Mouse (Mus musculus): Measurements from ENCODE around the gene Gm20388. TPM values are rescaled to one million over a fixed set of nuclear protein-coding genes. Genes with fewer than 3 reads are reported as not detected.

Gm20388 gene
- total RNA-seq, 2 experiments from 2014 or later: 4.0 TPM; not detected in 1

DNA sequence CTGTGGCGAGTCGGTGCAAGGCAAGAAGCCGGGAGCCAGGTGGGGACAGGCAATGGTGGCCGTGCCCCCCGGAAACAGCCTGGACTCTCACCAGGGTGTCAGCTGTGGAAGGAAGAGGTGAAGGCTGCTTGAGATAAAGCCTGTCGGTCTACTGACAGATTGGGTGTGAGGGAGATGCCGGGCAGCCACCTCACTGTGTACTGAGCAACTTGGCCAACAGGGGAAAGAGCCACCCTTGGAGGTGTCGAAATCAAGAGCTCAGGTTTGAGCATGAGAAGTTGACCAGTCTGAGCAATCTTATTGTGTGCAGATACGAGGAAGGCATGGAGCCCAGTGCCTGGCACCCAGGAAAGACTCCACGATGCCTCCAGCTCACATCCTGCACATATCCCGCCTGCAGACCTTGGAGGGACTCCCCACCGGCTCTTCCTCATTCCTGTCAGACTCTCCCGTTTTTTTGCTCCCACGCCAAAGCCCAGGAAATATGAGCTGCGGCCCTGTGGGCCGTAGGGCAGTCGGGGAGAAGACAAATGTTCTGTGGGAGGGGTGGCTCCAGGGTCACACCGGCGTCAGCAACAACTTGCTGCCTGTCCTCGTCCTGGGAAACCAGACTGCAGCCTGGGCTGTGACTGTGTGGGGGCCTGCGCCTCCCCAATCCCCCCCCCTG, 1347.6 kb downstream of the Gm20388 start:
- no peak for DNase-seq

- peak; percentile 78 to 90 for DNase-seq
These were observed 1352.2 kb downstream of the Gm20388 start for GRCm38 (mm10) chr8:121262728-121263389.

GRCm38 (mm10) chr8:121263390-121263775, 1352.7 kb downstream of the Gm20388 start:
- peak in 1 of 2 experiments; percentile 16 for DNase-seq

DNA sequence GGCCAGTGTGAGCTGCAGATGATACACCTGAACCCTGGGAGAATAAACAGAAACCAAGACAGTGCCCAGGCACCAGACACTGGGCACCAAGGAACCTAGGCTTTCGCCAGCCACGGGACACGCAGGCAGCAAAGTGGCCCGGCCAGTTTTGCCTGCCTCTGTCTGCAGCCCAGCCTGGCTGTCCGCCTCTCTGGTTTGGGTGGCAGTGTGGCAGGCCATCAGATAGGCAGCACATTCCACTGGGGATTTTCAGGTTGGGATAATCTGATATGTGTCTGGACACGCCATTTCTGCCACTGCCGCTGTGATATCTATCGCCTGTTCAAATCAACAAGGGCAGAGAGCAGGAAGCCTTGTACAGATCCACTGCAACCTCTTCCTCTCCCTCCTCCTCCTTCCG, 1353.6 kb downstream of the Gm20388 start:
- DNase-seq: no peak

DNA sequence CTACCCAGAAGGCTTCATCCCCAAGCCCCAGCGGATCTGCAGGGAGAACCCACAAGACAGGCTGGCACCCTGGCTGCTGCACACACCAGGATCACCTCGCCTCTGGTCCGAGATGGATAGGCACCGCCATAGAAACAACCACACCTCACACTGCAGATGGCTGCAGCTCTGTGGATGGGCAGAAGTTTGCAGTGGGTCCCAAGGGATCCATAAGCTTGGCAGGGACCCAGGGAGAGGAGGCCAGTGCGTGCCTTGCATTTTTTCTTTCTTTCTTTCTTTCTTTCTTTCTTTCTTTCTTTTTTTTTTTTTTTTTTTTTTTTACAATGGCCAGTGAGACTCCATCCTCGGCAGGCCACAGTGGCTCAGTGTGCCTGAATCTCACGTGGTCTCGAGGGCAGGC, 1360.9 kb downstream of the Gm20388 start:
- DNase-seq: peak in 1 of 2 experiments; percentile 16

DNA sequence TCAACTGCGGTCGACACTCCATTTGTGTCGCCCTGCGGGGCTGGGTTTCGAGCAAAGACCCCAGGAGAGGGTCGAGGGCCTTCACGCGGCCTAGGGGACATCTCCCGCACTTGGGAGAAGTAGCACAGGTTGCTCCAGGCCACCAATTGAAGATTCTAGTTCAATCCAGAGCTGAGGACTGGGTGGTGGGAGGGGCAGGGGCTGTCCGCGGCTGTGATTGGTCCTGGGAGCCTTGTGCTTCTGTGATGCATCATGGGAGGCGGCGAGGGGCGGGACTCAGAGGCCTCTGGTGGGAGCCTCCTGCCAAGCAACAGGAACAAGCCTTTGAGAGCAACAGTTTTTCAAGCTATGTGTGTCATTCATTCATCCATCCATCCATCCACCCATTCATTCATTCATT, 1362.6 kb downstream of the Gm20388 start:
- no peak for DNase-seq

GRCm38 (mm10) chr8:121273620-121274019, 1363.0 kb downstream of the Gm20388 start:
- DNase-seq: no peak

DNA sequence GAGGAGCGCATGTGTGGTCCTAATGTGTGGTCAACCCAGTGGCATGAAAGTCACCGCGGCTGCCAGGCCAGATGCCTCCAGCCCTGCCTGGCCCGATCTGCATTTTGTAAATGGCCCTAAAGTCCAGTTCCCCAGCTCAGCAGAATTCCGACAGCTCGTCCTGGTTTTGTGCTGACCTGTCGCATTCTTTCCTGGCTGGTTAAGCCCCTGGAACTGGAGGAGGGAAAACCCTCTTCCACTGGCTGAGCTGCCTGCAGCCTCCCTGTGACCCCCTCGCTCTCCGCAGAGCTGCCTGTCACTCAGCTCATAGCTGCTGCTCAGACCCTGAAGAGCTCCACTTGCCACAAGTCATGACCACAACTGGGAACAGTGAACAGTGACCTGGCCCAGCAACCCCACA, 1369.8 kb downstream of the Gm20388 start:
- DNase-seq: no peak

DNA sequence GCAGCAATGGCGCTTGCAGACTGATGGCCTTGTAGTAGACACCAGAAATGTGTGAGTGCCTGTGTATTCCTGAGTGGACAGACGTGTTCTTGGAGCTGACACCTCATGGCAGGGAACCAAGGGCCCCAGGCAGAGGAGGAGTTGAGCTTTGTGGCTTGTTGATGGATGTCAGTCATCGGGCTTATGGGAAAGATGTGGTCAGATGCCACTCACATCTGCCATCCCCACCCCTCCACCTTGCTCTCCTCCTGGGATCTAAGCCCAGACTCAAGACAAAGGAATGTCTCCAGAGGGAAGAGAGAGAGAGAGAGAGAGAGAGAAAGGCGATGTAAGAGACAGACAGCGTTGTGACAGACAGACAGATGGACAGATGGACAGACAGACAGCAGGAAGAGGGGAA, 1378.7 kb downstream of the Gm20388 start:
- no peak for DNase-seq

- DNase-seq: no peak
These were observed 1379.9 kb downstream of the Gm20388 start for GRCm38 (mm10) chr8:121290547-121290946.

DNA sequence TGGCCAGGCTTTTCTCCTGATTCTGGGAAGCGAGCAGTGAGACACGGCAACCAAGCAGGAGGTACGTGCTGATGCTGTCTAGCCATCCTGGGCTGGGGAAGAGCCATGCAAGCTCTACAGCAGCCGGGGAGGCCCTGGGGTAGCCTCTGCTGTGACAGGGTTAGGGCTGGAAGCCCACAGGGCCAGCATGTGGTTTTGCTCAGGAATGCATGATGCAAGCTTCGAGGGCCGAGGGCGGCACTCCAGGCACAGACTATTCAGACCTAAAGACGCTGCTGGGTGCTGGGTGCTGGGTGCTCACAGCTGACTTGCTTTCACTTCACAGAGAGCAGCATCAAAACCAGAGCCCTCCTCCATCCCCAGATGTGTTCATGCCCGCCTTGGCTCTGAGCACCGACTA, 1382.8 kb downstream of the Gm20388 start:
- DNase-seq: no peak

DNA sequence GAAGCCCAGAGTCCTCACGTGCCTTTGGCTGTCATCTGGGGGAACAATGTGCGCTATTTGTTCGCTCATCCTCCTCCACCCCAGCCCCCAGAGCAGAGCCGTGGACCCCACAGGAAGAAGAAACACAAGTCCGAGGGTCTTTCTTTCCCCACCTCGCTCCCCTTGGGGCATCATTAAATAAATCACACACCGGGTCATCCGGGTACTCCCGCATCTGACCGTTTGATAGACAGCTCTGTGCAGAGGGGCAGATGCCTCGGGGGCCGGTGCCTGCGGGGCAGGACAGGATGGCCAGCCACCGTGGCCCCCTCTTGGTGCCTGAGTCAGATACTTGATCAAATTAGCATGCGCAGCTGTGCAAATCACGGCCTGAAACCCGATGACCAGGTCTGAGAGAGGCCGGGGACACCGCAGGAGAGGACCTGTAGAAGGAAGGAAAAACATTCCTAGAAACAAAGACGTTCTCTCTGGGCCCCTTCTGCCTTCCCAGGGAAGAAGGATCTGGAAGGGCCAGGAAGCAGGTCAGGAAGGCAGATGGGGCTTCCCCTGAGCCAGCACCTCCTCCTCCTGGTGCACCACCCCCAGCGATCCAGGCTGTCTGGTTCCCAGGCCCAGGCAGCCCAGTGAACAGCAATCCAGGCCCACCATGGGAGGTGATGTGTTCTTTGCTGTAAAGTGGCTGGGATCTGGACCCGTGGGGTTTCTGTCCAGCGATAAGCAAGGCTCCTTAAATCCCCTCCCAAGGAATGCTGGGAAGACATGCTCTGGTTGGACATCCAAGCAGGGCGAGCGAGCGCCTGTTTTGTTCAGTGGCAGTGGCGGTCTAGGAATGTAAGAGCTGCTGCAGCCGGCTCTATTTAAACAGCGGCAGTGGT, 1383.8 kb downstream of the Gm20388 start:
- no peak for DNase-seq

DNA sequence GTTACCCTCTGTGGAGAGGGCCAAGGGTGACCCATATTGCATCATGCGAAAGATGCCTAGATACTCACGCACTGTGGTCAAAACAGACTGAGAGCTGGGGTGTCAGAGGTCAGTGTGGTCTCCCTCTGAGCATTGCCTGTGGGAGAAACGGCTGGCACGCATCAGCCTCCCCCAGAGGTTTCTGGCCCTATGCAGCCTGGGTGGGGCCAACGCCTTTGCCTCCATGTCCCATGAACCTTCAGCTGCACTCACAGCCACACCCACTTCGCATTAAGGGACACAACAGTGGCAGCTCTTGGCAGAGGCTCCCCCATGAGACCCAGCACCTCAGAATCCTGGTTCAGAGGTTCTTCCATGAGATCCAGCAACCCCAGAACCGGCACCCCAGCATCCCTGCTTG, 1385.4 kb downstream of the Gm20388 start:
- DNase-seq: no peak

- no peak for DNase-seq
These were observed 1386.0 kb downstream of the Gm20388 start for GRCm38 (mm10) chr8:121296597-121296996.

GRCm38 (mm10) chr8:121297299-121297698, 1386.7 kb downstream of the Gm20388 start:
- DNase-seq: no peak

GRCm38 (mm10) chr8:121300066-121300465, 1389.4 kb downstream of the Gm20388 start:
- no peak for DNase-seq

GRCm38 (mm10) chr8:121300501-121301411, 1390.1 kb downstream of the Gm20388 start:
- peak in 1 of 2 experiments; percentile 16 for DNase-seq

GRCm38 (mm10) chr8:121301431-121301830, 1390.8 kb downstream of the Gm20388 start:
- peak; percentile 17 to 41 for DNase-seq

- DNase-seq: peak in 1 of 2 experiments; percentile 19
These were observed 1391.5 kb downstream of the Gm20388 start for GRCm38 (mm10) chr8:121301978-121302649.

DNA sequence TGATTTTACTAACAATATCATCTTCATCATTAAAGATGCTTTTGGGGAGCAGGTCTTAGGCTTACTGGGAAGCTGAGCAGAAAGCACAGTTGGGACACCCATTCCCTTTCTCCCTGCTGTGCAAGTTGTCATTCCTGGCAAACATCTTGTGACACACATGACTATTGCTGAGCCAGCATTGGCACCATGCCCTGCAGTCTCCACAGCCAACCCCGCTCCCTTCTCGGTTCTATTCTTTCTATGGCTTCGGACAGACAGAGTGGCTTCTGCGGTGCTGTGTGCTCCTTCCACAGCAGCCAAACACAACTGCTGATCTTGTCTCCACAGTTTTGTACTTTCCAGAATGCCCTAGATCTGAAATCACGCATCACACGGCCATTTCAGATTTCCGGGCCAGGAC, 1397.1 kb downstream of the Gm20388 start:
- DNase-seq: peak; percentile 47 to 55
